Mouse (Mus musculus) cerebellum, adult 9-10 months (tissue): Measurements from ENCODE around the gene Dnpep.

Source experiments
- DNase-seq: peaks from one replicate; pipeline ENCODE4 v3.0.0; 2022

Dnpep gene

DNA sequence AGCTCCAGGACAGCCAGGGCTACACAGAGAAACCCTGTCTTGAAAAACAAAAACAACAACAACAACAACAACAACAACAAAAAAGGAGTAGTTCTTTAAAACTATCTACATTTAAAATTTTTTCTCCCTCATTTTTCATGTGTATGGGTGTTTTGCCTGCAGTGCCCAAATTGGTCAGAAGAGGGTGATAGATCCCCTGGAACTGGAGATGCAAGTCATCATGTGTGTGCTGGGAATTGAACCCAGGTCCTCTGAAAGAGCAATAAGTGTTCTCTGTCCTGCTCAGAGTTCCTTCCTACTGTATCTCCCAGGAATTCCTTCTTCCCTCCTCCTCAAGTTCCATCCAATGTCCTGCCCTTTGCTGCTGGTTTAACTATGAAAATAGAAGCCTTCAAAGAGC lies 9.7 kb upstream of the Dnpep start:
- DNase-seq = no peak

DNA sequence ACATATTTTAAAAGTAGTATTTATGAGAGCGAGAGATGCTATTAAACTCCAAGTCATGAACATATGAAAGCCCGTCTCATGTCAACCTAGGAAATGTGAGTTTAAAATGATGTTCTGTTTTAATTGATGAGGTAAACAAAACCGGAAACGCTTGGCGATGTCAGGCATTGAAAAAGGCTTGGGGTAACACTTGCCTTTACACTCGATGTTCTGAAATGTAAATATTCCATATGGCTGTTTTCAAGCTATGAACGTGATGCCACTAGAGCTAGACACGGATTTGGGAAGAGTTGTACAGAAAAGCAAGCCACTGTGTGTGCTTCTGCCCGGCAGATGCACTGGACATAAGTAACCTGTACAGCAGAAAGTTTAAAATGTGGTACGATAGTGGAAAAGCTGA lies 1.4 kb upstream of the Dnpep start:
- DNase-seq = peak; percentile 68

DNA sequence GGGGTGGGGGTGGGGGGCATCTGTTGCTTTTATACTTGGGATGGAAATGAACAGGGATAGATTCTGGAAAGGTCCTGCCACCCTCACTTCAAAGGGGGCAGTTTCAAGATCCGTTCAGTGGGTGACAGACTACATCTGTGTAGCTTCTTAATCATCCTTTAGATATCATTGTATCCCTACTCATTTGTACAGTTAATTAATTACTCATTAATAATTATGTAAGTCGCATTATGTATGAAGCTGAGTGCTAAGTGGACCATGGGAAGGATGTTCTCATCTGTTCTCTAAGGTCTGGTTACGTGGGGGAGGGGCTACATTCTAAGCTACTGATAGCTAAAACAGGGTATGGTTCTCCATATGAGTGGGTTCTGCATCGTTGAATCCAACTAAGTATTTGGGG lies 946 bp upstream of the Dnpep start:
- peak; percentile 78 for DNase-seq

DNA sequence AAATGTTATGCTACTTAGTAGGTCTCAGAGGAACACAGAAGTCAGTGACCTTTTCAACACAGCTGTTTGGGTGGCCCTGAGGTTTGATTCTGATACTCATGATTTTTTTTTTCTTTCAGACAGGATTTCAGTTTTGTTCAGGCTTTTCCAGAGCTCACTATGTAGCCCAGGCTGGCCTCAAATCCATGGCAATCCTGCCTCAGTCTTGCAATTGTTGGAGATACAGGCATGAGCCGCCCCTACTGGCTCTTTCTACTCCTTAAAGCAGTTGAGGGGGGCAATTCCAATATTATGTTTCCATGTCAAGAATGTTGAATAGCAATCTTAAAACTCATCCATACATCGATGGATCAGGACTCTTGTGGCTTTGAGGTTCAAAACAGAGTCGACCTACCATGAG lies 511 bp upstream of the Dnpep start:
- peak; percentile 71 for DNase-seq

DNA sequence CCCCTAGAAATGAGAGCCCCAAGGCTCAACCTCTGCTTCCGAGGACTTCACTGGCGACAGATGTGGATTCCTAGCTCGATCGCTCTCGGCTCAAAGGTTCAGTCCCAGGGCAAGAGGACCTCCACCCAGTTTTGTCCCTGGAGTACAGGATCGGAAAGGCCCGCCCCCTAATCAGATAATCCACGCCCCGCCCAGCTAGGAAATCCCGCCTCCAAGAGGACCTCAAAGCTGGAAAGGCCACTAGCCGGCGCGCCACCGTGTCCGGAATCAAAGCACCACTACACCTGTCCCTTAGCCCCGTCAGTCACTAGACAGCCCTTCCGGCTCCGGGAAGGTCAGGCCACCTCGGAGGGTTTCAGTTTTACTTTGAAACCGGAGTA lies 939 bp downstream of the Dnpep start:
- DNase-seq = peak; percentile 93

DNA sequence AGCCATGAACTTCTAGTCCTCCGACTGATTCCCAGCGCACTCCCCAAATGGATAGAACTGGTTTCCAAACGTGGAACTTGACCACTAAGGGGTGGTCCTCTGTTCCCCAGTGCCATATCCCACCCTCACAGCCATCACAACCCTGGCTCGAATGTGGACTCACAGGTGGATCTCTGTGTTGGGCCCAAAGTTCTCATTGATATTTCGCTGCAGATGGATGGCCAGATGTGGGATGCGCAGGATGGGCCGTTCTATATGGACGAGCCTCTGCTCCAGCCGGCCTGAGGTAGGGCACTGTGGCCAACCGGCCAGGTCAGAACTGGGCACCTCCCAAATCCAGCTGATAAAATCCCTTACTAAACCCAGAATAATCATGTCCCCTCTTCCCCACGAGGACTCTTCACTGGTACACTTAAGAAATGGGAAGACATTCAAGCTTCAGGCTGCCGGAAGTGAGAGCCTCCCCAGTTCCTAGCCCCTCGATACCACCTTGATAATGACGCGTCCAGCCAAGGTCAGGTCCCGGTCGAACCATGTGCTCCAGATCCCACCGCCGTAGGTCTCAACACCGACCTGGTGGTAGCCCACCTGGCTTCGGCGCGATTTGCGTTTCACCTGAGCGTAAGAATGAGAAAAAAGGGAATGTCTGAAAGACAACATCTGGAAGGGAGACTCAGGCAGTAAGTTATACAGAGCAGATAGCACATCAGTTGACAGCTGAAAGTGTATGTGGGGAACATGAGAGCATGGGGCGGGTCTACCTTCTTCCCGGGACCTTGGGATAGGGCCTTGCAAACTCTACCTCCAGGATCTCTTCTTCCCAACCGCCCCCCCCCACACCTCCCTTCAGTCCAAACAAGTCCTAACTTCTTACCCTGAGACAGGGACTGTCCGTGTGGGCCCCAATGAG lies 2.1 kb downstream of the Dnpep start:
- DNase-seq = peak; percentile 77

DNA sequence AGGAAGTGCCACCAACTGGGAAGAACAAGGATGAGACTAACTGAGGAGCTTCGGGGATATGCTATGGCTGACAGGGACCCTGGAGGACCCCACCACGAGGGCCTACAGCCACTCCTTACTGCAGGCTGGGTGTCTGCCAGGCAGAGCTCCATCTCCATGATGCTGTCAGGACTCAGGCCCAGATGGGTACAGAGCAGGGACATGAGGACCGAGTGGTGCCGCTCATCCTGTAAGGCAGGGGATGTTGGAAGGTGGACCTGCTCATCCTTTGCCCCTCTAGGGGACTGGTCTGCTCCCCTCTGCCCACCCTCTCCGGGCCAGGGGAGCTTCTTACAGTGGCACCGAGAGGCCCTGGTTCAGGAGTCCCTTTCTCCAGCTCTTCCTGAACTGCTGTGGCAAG lies 2.8 kb downstream of the Dnpep start:
- peak; percentile 57 for DNase-seq

DNA sequence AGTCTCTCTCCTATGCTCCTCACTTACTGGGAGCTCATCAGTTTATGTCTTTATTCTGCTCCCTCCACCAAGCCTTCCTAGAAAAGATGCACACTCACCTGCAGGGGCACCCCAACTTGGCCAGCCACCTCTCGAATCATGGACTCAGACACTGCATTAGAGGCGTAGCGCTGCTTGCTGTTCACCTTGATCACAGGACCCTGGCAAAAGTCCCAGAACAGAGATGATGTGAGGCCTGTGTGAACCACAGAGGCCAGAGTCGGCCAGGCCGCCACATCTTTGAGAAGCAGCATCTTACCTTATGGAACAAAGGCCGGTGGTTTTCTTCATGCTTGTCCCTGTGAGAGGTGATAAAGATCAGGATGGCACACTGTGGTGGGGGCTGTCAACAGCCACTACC lies 6.1 kb downstream of the Dnpep start:
- DNase-seq = no peak

DNA sequence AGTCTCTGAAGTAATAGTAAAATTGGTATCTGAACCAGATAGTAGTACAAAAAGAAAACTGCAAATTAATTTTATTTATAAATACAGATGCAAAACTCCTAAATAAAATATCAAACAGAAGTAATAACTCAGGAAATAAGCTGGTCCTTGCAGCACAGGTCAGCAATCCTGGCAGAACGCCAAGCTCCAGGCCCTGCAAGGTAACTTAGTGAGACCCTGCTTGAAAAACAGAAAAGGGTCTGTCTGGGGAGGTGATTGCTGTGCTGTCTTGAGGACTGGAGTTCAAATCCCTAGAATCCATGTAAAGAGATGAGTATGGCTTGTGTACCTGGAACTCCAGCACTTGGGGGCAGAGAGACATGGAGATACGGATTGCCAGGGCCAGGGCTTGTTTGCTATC lies 13.1 kb downstream of the Dnpep start:
- DNase-seq = no peak

DNA sequence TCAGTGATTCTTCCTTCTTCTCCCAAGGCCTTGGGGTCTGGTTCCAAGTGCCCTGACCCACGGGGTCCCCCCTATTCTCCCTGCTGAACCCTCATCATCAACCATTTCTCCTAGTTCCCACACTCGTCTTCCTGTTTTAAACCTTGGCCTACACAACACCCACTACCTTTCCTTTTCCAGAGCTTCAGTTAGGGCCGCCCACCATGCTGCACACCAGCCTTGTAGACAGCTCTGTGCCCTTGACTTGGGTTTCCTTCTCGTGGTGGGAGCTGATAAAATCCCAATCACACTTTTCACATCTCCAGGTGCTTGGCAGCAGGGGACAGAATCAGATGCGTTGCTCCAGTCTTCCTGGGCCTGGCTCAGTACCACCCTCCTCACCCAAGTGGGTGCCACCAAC lies 23.5 kb downstream of the Dnpep start:
- no peak for DNase-seq

DNA sequence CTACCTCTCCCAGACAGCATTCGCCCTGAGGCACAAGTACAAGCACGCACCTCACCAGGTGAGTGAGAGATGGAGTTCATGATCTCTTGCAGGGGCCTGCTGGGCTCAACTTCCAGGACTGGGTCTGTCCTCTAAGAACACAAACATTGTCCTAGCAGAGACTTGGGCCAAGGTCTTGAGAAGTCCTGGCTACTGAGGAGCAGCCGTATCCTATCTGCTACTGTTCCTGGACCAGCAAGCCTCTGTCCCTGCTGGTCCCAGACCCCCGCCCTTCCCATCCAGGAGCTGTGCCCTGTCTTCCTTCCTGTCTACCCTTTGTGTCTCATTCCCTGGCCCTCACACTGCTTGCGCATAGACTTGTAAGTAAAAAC lies 24.5 kb downstream of the Dnpep start:
- no peak for DNase-seq

DNA sequence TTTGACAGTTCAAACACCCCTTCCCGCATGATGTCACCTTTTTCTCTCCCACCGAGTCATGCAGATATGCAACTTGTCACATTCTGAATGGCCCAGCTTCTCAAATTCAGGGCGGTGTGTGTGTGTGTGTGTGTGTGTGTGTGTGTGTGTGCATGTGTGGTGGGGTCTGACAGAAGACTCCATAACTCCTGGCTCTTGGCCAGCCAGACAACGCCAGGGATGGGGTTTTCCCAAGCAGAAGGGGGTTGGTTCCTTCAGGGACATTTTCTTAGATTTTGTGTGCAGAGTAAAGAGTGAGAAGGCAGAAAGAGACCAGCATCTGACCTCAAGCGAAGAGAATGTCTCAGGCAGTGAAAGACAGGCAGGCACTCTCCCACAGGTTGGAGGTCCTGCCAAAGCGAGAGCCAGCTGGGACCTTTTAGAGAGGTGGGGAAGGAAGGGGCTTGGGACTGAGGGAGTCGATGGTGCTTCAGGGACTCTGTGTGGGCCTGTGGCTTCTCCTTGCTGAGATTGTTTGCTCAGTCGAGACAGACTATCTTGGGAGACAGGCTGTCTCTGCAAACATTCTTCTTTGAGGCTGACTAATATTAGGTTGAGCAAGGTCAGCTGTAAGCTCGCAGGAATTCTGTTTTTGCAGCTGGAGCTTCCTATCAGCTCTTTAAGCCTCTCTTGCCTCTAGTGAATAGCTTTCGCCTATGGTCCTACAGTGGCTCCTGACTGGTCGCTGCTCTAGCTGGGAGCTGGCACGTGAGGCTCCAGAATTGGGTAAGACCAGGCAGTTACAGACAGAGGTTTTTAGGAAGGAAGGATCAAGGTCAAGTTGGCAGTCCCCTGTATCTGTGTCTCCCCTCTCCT lies 25.1 kb downstream of the Dnpep start:
- DNase-seq = no peak

DNA sequence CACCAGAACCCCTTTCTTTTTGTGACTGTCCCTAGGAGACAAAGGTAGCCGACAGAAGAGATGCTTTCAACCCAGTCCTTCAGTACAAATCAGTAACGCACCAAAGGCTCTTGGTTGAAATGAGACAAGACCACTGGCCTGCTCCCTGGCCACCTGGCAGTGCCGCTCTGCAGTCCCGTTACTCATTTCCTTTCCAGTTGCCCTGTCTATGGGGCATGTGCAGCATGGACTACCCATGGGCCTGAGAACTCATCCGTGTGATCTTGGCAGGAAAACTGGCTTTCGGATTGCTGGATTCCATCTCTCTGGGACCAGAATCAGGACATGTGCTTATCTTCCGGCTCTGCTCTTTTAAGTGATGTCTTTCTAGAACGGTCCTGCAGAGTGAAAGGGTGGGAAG lies 26.5 kb downstream of the Dnpep start:
- DNase-seq = no peak

DNA sequence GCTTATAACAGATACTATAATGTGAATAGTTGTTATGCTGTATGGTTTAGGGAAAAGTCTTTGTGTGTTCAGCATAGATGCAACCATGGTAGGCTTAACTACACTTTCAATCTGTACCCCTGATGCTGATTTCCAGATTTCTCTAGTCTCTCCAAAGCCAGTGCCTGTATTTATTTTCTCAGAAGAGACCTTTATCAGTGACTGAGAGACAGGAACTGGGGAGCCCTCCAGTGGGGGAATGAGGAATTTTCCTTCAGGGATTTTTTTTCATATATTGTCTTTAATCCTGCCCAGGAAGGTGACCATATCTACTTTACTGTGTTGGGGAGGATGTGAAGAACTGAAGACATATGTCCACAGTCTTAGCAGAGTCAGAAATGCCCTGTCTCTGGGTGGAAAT lies 27.2 kb downstream of the Dnpep start:
- DNase-seq = peak; percentile 81

DNA sequence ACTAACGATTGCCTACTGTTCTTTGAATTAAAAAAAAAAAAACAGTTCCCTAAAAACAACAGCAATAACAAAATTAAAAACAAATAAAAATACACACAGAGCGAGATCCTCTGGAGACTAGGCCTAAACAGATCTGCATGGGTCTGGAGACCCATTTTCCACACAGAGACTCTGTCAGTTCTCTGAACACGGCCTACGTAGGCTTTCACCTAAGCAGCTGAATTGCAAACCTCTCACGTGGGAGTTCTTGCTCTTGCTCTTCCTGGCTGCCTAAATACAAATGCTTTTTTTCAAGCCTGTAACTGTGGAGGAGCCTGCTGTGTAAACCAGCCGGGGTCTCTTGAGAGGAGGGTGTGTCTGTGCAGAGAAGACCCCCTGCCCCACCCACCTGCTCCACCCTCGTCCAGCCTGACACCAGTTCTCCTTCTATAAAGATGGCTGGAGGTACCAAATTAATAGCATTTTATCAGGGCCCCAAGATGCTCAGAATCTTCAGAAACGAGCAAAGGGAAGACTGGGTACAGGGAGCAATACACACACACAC lies 27.8 kb downstream of the Dnpep start:
- no peak for DNase-seq

DNA sequence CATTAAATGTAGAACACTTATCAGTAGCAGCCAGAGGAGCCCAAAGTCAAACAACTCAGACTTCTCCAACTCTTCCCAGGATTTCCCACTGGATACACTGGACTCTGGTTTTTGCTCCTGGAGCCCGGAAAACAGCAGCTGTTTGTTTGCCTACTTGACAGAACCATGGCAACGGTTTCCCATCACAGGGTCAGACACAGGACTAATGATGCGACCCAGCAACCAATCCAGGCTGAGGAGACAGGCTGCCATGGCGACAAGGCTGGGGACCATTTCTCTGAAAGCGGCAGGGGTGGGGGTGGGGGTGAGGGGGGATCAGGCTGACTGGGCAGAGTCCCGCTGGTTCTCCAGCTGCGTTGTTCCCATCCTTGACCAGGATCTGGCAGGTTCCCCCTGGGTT lies 28.4 kb downstream of the Dnpep start:
- no peak for DNase-seq

DNA sequence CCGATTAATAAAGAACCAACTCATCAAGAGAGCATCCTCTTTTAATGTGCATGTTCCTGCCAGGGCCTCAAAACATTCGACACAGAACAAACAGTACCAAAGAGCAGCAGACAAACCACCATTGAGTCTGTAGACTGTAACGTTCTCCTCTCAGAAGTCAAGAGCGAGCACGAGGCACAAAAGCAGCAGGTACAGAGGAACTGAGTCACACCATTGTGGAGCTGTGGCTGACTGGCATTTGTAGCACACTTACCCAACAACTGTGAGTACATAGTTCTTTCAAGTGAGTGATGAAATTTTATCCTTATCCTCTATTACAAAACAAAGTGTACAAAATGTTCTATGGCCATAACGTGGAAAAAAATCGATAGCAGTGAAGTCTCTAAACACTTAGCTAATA lies 32.9 kb downstream of the Dnpep start:
- DNase-seq = no peak

DNA sequence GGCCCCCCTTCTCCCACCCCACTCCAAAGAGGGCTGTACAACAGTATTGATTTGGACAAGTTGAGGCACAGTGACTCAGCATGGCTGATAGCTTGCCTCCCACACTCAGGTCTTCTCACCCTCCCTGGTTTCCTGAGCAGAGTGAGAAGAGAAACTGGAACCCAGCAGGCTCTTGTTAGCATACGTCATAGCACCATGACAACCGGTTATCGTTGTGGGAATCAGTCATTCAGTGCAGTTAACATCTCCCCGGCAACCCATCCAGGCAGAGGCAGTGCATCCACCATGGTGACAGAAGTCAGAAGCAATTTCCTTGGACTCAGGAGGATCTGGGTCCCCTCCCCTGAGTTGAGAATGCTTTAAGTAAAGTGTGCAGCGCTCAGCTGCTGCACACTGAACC lies 34.8 kb downstream of the Dnpep start:
- no peak for DNase-seq

DNA sequence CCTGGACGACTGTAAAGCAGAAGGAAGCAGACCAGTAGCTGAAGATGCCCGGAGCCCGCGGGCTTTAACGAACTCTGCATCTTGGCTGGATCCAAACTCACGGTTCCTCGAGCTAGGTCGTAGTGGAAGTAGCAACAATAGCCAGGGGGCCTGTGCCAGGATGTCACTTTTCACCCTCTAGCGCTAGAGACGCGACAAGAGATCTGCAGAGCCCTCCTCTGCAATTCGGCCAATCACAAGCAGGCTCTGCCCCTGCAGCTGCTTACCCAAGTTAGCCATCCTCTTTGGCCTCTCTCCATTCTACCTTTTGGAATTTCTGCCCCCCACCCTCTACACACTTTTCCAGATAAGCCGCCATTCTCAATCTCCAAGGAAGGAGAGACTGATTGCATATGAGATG lies 39.6 kb downstream of the Dnpep start, which contains the start of gene Resp18:
Gene Resp18 (minus strand): TSS at position 188 of the 400 bp plus-strand sequence.
- peak; percentile 45 for DNase-seq

DNA sequence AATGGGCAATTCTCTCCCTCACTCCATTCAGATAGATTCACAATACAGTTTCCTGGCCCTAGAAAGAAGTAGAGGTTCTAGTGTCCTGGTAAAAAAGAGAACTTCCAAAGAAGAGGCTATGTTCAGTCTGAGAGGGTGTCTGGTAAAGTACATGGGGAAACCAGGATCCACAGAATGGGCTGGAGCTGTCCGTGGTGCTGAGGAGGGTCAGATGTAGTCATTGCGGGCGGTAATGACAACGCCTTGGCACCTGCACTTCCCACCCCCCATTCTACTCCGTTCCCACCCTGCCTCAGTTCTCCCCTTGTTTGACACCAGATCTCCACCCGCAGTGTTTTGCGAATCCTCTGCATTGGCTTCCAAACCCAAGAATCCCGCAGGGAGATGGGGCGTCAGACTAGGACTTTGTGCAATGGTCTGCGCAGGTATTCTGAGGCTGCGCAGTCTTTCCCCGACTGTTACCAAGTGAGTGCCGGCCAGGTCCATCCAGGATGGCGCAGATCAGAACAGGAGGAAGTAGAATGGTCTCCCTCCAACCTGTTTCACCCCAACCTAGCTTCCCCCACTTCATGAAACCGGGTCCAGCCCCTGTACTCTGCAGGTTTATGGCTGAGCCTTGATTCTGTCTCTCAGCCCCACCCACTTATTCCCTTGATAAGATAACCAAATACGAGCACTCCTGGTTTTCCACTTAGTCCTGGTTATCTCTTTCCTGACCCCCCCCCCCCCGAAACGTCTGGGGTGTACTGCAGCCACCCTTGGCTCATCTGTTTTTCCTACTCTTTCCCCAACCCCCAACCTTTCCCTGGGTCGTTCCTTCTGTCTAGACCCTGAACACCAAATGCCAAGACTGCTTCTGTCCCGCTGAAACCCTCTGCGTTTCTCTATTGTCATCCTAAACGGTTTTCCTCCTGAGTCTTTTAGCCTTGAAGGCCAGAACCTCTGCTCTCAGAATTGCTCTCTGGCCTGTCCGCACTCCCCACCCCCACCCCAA lies 40.3 kb downstream of the Dnpep start:
- DNase-seq = peak; percentile 37

DNA sequence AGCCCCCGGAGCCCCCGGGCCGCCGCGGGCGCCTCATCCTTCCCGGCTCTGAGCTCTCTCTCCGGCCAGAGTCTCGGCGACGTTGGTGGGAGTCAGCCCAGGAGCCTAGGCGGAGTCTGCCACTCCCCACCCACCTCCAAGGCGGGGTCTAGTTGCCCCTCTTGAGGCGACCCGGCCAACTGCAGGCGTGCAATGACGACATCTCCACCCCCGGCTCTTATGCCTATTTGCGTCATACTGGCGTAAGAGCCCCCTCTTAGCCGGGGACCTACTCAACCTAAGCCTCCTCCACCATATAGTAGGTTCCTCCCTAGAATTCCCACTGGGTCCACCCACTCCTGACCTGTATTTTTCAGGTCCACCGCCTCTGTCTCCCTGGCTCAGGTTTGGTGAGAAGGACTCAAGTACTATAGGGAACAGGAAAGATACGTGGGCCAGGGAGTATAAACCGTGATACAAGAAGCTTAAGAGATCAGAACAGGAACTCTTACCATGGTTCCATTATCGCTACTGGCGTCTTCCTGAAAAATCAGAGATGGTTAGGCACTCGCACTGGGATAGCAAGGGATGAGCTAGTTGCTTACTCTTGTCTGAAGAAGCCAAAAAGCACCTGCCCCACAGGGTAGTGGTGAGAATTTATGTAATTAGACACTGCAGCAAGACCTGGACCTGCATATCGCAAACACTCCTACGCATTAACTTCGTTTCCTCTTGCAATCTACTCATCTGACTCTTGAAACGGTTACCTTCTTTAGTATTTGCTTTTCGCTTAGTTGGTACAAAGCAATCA lies 53.5 kb downstream of the Dnpep start, which contains the start of gene Ptprn:
Gene Ptprn (minus strand): TSS at position 412 of the 790 bp plus-strand sequence.
- peak; percentile 89 for DNase-seq
